Mouse (Mus musculus) erythroblast, adult 5-6 weeks (primary cell): ENCODE data around the gene Prss35. TPM values are rescaled to one million over a fixed set of nuclear protein-coding genes. Genes with fewer than 3 reads are reported as not detected.

ENCODE experiments used
- ATAC-seq: replicated peaks from 2 replicates; pipeline ENCODE4 v1.8.0; 2016; ENCODE audit warnings: moderate number of reproducible peaks, mild to moderate bottlenecking, moderate TSS enrichment, inconsistent platforms; ENCODE audit not compliant: poor library complexity, low FRiP score, severe bottlenecking
- total RNA-seq, 2 experiments: library from RNA; stranded (forward) in 1 of 2; stranded (reverse) in 1 of 2; fragments of 150-400 nt in 1 of 2; fragments of 200-764, 138-1000 nt in 1 of 2; gene quantifications; 2 replicates each; pipeline versions ENCODE4 v1.2.3 to v1.2.4; 2015 to 2017; ENCODE audit warnings: low replicate concordance in 2 of 2

Prss35 gene
- total RNA-seq (2015; ENCODE audit: low replicate concordance) (not detected in 2 replicates), total RNA-seq (2017; ENCODE audit: low replicate concordance) (not detected in 2 replicates)

- ATAC-seq, result no peak
Measured at GRCm38 (mm10) chr9:86742959-86743911, at the start of gene Prss35. TSS of gene Prss35 (plus strand) at chr9:86743649.

- no peak for ATAC-seq
Measured at GRCm38 (mm10) chr9:86693935-86694334, 49.5 kb upstream of the Prss35 start.

- no peak for ATAC-seq
Measured at GRCm38 (mm10) chr9:86694644-86695043, 48.8 kb upstream of the Prss35 start.

- ATAC-seq, result no peak
Measured at GRCm38 (mm10) chr9:86695199-86695817, 48.1 kb upstream of the Prss35 start.

- ATAC-seq, result no peak
Measured at GRCm38 (mm10) chr9:86695818-86696261, 47.6 kb upstream of the Prss35 start, which contains the start of gene Me1. TSS of gene Me1 (minus strand) at chr9:86695953.

GRCm38 (mm10) chr9:86701264-86701663 is 42.2 kb upstream of the Prss35 start:
- ATAC-seq, result no peak

GRCm38 (mm10) chr9:86701844-86702243 is 41.6 kb upstream of the Prss35 start:
- no peak for ATAC-seq

GRCm38 (mm10) chr9:86707431-86707830 is 36.0 kb upstream of the Prss35 start:
- no peak for ATAC-seq

- no peak for ATAC-seq
Measured at GRCm38 (mm10) chr9:86708921-86709320, 34.5 kb upstream of the Prss35 start.

GRCm38 (mm10) chr9:86710091-86710634 is 33.3 kb upstream of the Prss35 start:
- no peak for ATAC-seq

GRCm38 (mm10) chr9:86712648-86713047 is 30.8 kb upstream of the Prss35 start:
- ATAC-seq, result no peak

- ATAC-seq, result no peak
Measured at GRCm38 (mm10) chr9:86714089-86714488, 29.4 kb upstream of the Prss35 start.

GRCm38 (mm10) chr9:86716540-86716939 is 26.9 kb upstream of the Prss35 start:
- ATAC-seq, result no peak

- ATAC-seq, result no peak
Measured at GRCm38 (mm10) chr9:86717119-86717518, 26.3 kb upstream of the Prss35 start.

GRCm38 (mm10) chr9:86720227-86720626 is 23.2 kb upstream of the Prss35 start:
- ATAC-seq, result no peak

- no peak for ATAC-seq
Measured at GRCm38 (mm10) chr9:86720794-86721193, 22.7 kb upstream of the Prss35 start.

GRCm38 (mm10) chr9:86725066-86725465 is 18.4 kb upstream of the Prss35 start:
- ATAC-seq, result no peak

- no peak for ATAC-seq
Measured at GRCm38 (mm10) chr9:86725604-86726380, 17.7 kb upstream of the Prss35 start.

- ATAC-seq, result no peak
Measured at GRCm38 (mm10) chr9:86726381-86726720, 17.1 kb upstream of the Prss35 start.
